Mouse (Mus musculus) MEL (cell line): ENCODE measurements around the gene Gnat1. TPM values are rescaled to one million over a fixed set of nuclear protein-coding genes. Genes with fewer than 3 reads are reported as not detected.

Source experiments
- DNase-seq: peaks from one replicate; pipeline ENCODE4 v3.0.0; 2011; ENCODE audit warnings: low read depth, low spot score
- H3K27ac ChIP-seq: 2 replicates; pipeline ENCODE4 v1.5.1; 2012; ENCODE audit warnings: low read depth, mild to moderate bottlenecking, control low read depth, low read length, moderate library complexity; ENCODE audit not compliant: control insufficient read depth
- H3K27me3 ChIP-seq, 2 experiments: fragments of 150-350 bp in 1 of 2; sonication (generic) in 1 of 2; 2 replicates each; pipeline ENCODE4 v1.6.1; 2012; ENCODE audit warnings: low read length in 2 of 2, mild to moderate bottlenecking in 2 of 2, improper control_type of control experiment in 1 of 2, moderate library complexity in 1 of 2; ENCODE audit not compliant: insufficient read depth in 2 of 2, control insufficient read depth in 1 of 2
- H3K36me3 ChIP-seq, 2 experiments: 2 replicates each; pipeline ENCODE4 v1.6.1; 2012 to 2014; ENCODE audit warnings: low read length in 2 of 2, improper control_type of control experiment in 1 of 2, inconsistent platforms in 1 of 2, mild to moderate bottlenecking in 1 of 2; ENCODE audit not compliant: insufficient read depth in 2 of 2, control insufficient read depth in 1 of 2
- H3K4me1 ChIP-seq, 2 experiments: fragments of 150-350 bp in 1 of 2; sonication (generic) in 1 of 2; 2 replicates each; pipeline ENCODE4 v1.6.1; 2012; ENCODE audit warnings: low read length in 2 of 2, improper control_type of control experiment in 1 of 2, mild to moderate bottlenecking in 1 of 2; ENCODE audit not compliant: insufficient read depth in 2 of 2, control insufficient read depth in 1 of 2
- H3K4me3 ChIP-seq, 2 experiments: fragments of 150-350 bp in 1 of 2; sonication (generic) in 1 of 2; 2 replicates each; pipeline ENCODE4 v1.5.1; 2012; ENCODE audit warnings: low read depth in 2 of 2, low read length in 2 of 2, mild to moderate bottlenecking in 2 of 2, moderate library complexity in 2 of 2, control low read depth in 1 of 2, improper control_type of control experiment in 1 of 2; ENCODE audit not compliant: control insufficient read depth in 1 of 2, insufficient read depth in 1 of 2
- H3K79me2 ChIP-seq: 2 replicates; pipeline ENCODE4 v1.6.1; 2012; ENCODE audit warnings: mild to moderate bottlenecking, low read length, moderate library complexity; ENCODE audit not compliant: control insufficient read depth, poor library complexity, insufficient read depth
- H3K9ac ChIP-seq: 2 replicates; pipeline ENCODE4 v1.6.1; 2012; ENCODE audit warnings: low read depth, mild to moderate bottlenecking, control low read depth, low read length, moderate library complexity; ENCODE audit not compliant: control insufficient read depth, poor library complexity, severe bottlenecking
- H3K9me3 ChIP-seq: fragments of 150-350 bp; sonication (generic); replicated peaks from 2 replicates; pipeline ENCODE4 v1.6.1; 2012; ENCODE audit warnings: mild to moderate bottlenecking, low read length, improper control_type of control experiment, moderate library complexity; ENCODE audit not compliant: insufficient read depth
- BHLHE40 ChIP-seq: IDR thresholded peaks from 2 replicates; pipeline ENCODE4 v1.6.1; 2012; ENCODE audit warnings: low read depth, mild to moderate bottlenecking, inconsistent platforms, low read length, improper control_type of control experiment, borderline replicate concordance
- ELF1 ChIP-seq: IDR thresholded peaks from 2 replicates; pipeline ENCODE4 v1.6.1; 2014; ENCODE audit warnings: low read depth, mild to moderate bottlenecking, inconsistent platforms, low read length, improper control_type of control experiment, moderate library complexity
- GABPA ChIP-seq: IDR thresholded peaks from 2 replicates; pipeline ENCODE4 v1.6.1; 2012; ENCODE audit warnings: low read depth, mild to moderate bottlenecking, inconsistent platforms, low read length, improper control_type of control experiment, moderate library complexity
- GATA1 ChIP-seq: IDR thresholded peaks from 2 replicates; pipeline ENCODE4 v1.6.1; 2011; ENCODE audit warnings: low read depth, low read length, improper control_type of control experiment
- KAT2A ChIP-seq: conservative IDR thresholded peaks from 2 replicates; pipeline ENCODE4 v1.6.1; 2012; ENCODE audit warnings: low read depth, low read length, improper control_type of control experiment, inconsistent platforms
- MAZ ChIP-seq: IDR thresholded peaks from 2 replicates; pipeline ENCODE4 v1.6.1; 2012; ENCODE audit warnings: low read depth, mild to moderate bottlenecking, inconsistent platforms, low read length, improper control_type of control experiment
- MEF2A ChIP-seq: IDR thresholded peaks from 2 replicates; pipeline ENCODE4 v1.6.1; 2014; ENCODE audit warnings: low read depth, mild to moderate bottlenecking, inconsistent platforms, low read length, improper control_type of control experiment; ENCODE audit not compliant: poor library complexity, insufficient replicate concordance, severe bottlenecking; ENCODE audit errors: extremely low read depth
- NELFE ChIP-seq: IDR thresholded peaks from 2 replicates; pipeline ENCODE4 v1.6.1; 2011; ENCODE audit warnings: low read depth, low read length, improper control_type of control experiment
- NRF1 ChIP-seq: IDR thresholded peaks from 2 replicates; pipeline ENCODE4 v1.6.1; 2014; ENCODE audit warnings: low read depth, mild to moderate bottlenecking, inconsistent platforms, low read length, improper control_type of control experiment, moderate library complexity; ENCODE audit not compliant: poor library complexity, insufficient read depth, severe bottlenecking
- POLR2AphosphoS2 ChIP-seq: IDR thresholded peaks from 2 replicates; pipeline ENCODE4 v1.6.1; 2011; ENCODE audit warnings: low read length, improper control_type of control experiment
- POLR2AphosphoS5 ChIP-seq: IDR thresholded peaks from 2 replicates; pipeline ENCODE4 v1.6.1; 2012; ENCODE audit warnings: low read depth, borderline replicate concordance, mild to moderate bottlenecking, inconsistent platforms, low read length, moderate library complexity, mixed read lengths
- TCF12 ChIP-seq: IDR thresholded peaks from 2 replicates; pipeline ENCODE4 v1.6.1; 2014; ENCODE audit warnings: low read depth, mild to moderate bottlenecking, inconsistent platforms, low read length, improper control_type of control experiment, moderate library complexity
- UBTF ChIP-seq: IDR thresholded peaks from 2 replicates; pipeline ENCODE4 v1.6.1; 2012; ENCODE audit warnings: low read depth, mild to moderate bottlenecking, inconsistent platforms, low read length, improper control_type of control experiment, moderate library complexity, borderline replicate concordance; ENCODE audit not compliant: insufficient read depth
- USF2 ChIP-seq, 2 experiments: IDR thresholded peaks; 2 replicates each; pipeline ENCODE4 v1.6.1; 2011 to 2012; ENCODE audit warnings: improper control_type of control experiment in 2 of 2, low read length in 2 of 2, borderline replicate concordance in 1 of 2, inconsistent platforms in 1 of 2, low read depth in 1 of 2, mild to moderate bottlenecking in 1 of 2; ENCODE audit not compliant: insufficient read depth in 1 of 2
- ZKSCAN1 ChIP-seq: IDR thresholded peaks from 2 replicates; pipeline ENCODE4 v1.6.1; 2012; ENCODE audit warnings: low read depth, mild to moderate bottlenecking, inconsistent platforms, low read length, improper control_type of control experiment, moderate library complexity
- polyA plus RNA-seq, 2 experiments: library from polyadenylated mRNA; stranded (reverse) in 1 of 2; unstranded in 1 of 2; fragments of >175 nt in 1 of 2; fragments of >200 nt in 1 of 2; gene quantifications; 2 replicates each; pipeline versions ENCODE4 v1.2.1 to v1.2.4; 2012; ENCODE audit warnings: low replicate concordance in 2 of 2, low read depth in 1 of 2; ENCODE audit not compliant: insufficient read length in 2 of 2, insufficient read depth in 1 of 2, missing spikeins in 1 of 2
- total RNA-seq: library from RNA; depleted of rRNA; stranded (reverse); fragments of 300-350 nt; gene quantifications from 2 replicates; pipeline ENCODE4 v1.2.3, GENCODE M21; 2012

Gene Gnat1
- total and polyA plus RNA-seq, 3 experiments, result 0.27 to 326 TPM; not detected in 1

- no peaks in the 10 kb centered on the region for H3K9me3 ChIP-seq
- TF ChIP-seq TCF12, result no peak
- no peak for TF ChIP-seq POLR2AphosphoS2
- TF ChIP-seq NRF1, result no peak
- no peak for TF ChIP-seq GABPA
- no peak for TF ChIP-seq GATA1
- TF ChIP-seq POLR2AphosphoS5, result no peak
- no peak for TF ChIP-seq UBTF
- TF ChIP-seq USF2 (IDR thresholded peaks at IDR 0.05; ENCODE audit: borderline replicate concordance in 1 of 2, insufficient read depth in 1 of 2, low read depth in 1 of 2, low read length in 2 of 2), result no peak
- no peak for TF ChIP-seq ELF1
- no peak for TF ChIP-seq KAT2A
- TF ChIP-seq NELFE, result no peak
- TF ChIP-seq BHLHE40, result no peak
- TF ChIP-seq MAZ, result no peak
- no peak overlapping the region for H3K9ac ChIP-seq
- peaks cover 31 to 35% of the 10 kb centered on the region in 2 experiments for H3K27me3 ChIP-seq
- H3K4me1 ChIP-seq, result no peaks in the 10 kb centered on the region
- no peak for DNase-seq
- H3K79me2 ChIP-seq, result no peaks in the 10 kb centered on the region
- H3K36me3 ChIP-seq, result no peaks in the 10 kb centered on the region
- H3K4me3 ChIP-seq, result no peak overlapping the region
- no peak overlapping the region for H3K27ac ChIP-seq
Observed at GRCm38 (mm10) chr9:107668011-107668410, 11.5 kb downstream of the Gnat1 start.

- H3K9ac ChIP-seq, result no peak overlapping the region
- TF ChIP-seq ZKSCAN1 (no peak), BHLHE40 (no peak), MEF2A (no peak), GATA1 (no peak)
- H3K27me3 ChIP-seq, result peaks cover 29 to 31% of the 10 kb centered on the region in 2 experiments
- DNase-seq, result no peak
- H3K4me3 ChIP-seq, result no peak overlapping the region
- no peaks in the 10 kb centered on the region for H3K9me3 ChIP-seq
- H3K4me1 ChIP-seq, result no peaks in the 10 kb centered on the region
- H3K27ac ChIP-seq, result no peak overlapping the region
- no peaks in the 10 kb centered on the region for H3K79me2 ChIP-seq
- no peaks in the 10 kb centered on the region for H3K36me3 ChIP-seq
Observed at GRCm38 (mm10) chr9:107667219-107667618, 12.3 kb downstream of the Gnat1 start.
